Mouse (Mus musculus) CH12.LX (cell line): Measurements from ENCODE around the gene Robo1. TPM values are rescaled to one million over a fixed set of nuclear protein-coding genes. Genes with fewer than 3 reads are reported as not detected.

Experiments
- DNase-seq: peaks from one replicate; pipeline ENCODE4 v3.0.0-alpha.2; 2013; ENCODE audit errors: extremely low read depth
- H3K27ac ChIP-seq: 2 replicates; pipeline ENCODE4 v1.5.1; 2012; ENCODE audit warnings: low read depth, mild to moderate bottlenecking, control low read depth, moderate library complexity; ENCODE audit not compliant: insufficient read depth
- H3K27me3 ChIP-seq: replicated peaks from 2 replicates; pipeline ENCODE3; 2012; ENCODE audit warnings: inconsistent platforms
- H3K36me3 ChIP-seq, 2 experiments: replicated peaks in 1 of 2; 2 replicates each; pipeline versions ENCODE3 to v1.6.1; 2012; ENCODE audit warnings: inconsistent platforms in 1 of 2, low read length in 1 of 2, mild to moderate bottlenecking in 1 of 2, mixed read lengths in 1 of 2, moderate library complexity in 1 of 2; ENCODE audit not compliant: control insufficient read depth in 1 of 2, insufficient read depth in 1 of 2
- H3K4me1 ChIP-seq, 2 experiments: 2 replicates each; pipeline ENCODE4 v1.6.1; 2012; ENCODE audit warnings: inconsistent platforms in 1 of 2, moderate library complexity in 1 of 2; ENCODE audit not compliant: insufficient read depth in 2 of 2, control insufficient read depth in 1 of 2
- H3K4me2 ChIP-seq: 2 replicates; pipeline ENCODE4 v1.6.1; 2012; ENCODE audit warnings: low read depth, mild to moderate bottlenecking, control low read depth; ENCODE audit not compliant: poor library complexity, insufficient read depth, severe bottlenecking
- H3K4me3 ChIP-seq, 3 experiments: fragments of 150-350 bp in 1 of 3; sonication (generic) in 1 of 3; replicated peaks in 1 of 3; 2 replicates each; pipeline versions ENCODE3 to v1.5.1; 2011 to 2012; ENCODE audit warnings: low read depth in 2 of 3, low read length in 2 of 3, mild to moderate bottlenecking in 2 of 3, moderate library complexity in 2 of 3, control low read depth in 1 of 3, improper control_type of control experiment in 1 of 3, inconsistent platforms in 1 of 3, mixed read lengths in 1 of 3; ENCODE audit not compliant: poor library complexity in 1 of 3
- H3K79me2 ChIP-seq: replicated peaks from 2 replicates; pipeline ENCODE4 v1.6.1; 2012; ENCODE audit warnings: mild to moderate bottlenecking, moderate library complexity; ENCODE audit not compliant: control insufficient read depth, poor library complexity, insufficient read depth, severe bottlenecking; ENCODE audit errors: extremely low read depth
- H3K9ac ChIP-seq: 2 replicates; pipeline ENCODE4 v1.6.1; 2012; ENCODE audit warnings: low read depth, mild to moderate bottlenecking, control low read depth, moderate library complexity; ENCODE audit not compliant: insufficient read depth
- H3K9me3 ChIP-seq: replicated peaks from 2 replicates; pipeline ENCODE3; 2012; ENCODE audit warnings: low read length, inconsistent platforms, mixed read lengths
- BHLHE40 ChIP-seq: IDR thresholded peaks from 2 replicates; pipeline ENCODE4 v1.6.1; 2011; ENCODE audit warnings: mild to moderate bottlenecking, low read depth, low read length, improper control_type of control experiment
- CHD1 ChIP-seq: IDR thresholded peaks from 2 replicates; pipeline ENCODE4 v1.6.1; 2012; ENCODE audit warnings: low read depth, low read length, improper control_type of control experiment, inconsistent platforms
- E2F4 ChIP-seq: IDR thresholded peaks from 2 replicates; pipeline ENCODE4 v1.6.1; 2011; ENCODE audit warnings: low read depth, low read length, improper control_type of control experiment; ENCODE audit not compliant: insufficient replicate concordance
- ELF1 ChIP-seq: IDR thresholded peaks from 2 replicates; pipeline ENCODE4 v1.6.1; 2014; ENCODE audit warnings: low read depth, mild to moderate bottlenecking, inconsistent platforms, low read length, improper control_type of control experiment
- ETS1 ChIP-seq: conservative IDR thresholded peaks from 2 replicates; pipeline ENCODE4 v1.6.1; 2012; ENCODE audit warnings: low read depth, mild to moderate bottlenecking, inconsistent platforms, low read length, improper control_type of control experiment, moderate library complexity
- JUN ChIP-seq: IDR thresholded peaks from 2 replicates; pipeline ENCODE4 v1.6.1; 2011; ENCODE audit warnings: low read depth, mild to moderate bottlenecking, low read length, improper control_type of control experiment, moderate library complexity; ENCODE audit not compliant: insufficient read depth
- JUND ChIP-seq: conservative IDR thresholded peaks from 2 replicates; pipeline ENCODE4 v1.6.1; 2011; ENCODE audit warnings: low read depth, low read length, improper control_type of control experiment
- MAFK ChIP-seq: IDR thresholded peaks from 2 replicates; pipeline ENCODE4 v1.6.1; 2011; ENCODE audit warnings: low read length, improper control_type of control experiment; ENCODE audit not compliant: insufficient replicate concordance
- MAX ChIP-seq: IDR thresholded peaks from 2 replicates; pipeline ENCODE4 v1.6.1; 2011; ENCODE audit warnings: low read length, improper control_type of control experiment
- MAZ ChIP-seq: IDR thresholded peaks from 2 replicates; pipeline ENCODE4 v1.6.1; 2012; ENCODE audit warnings: low read depth, mild to moderate bottlenecking, inconsistent platforms, low read length, improper control_type of control experiment, moderate library complexity
- MEF2A ChIP-seq: IDR thresholded peaks from 2 replicates; pipeline ENCODE4 v1.6.1; 2014; ENCODE audit warnings: low read depth, mild to moderate bottlenecking, inconsistent platforms, low read length, improper control_type of control experiment, borderline replicate concordance
- MXI1 ChIP-seq: IDR thresholded peaks from 2 replicates; pipeline ENCODE4 v1.6.1; 2011; ENCODE audit warnings: mild to moderate bottlenecking, low read depth, low read length, improper control_type of control experiment
- MYC ChIP-seq: IDR thresholded peaks from 2 replicates; pipeline ENCODE4 v1.6.1; 2011; ENCODE audit warnings: low read depth, mild to moderate bottlenecking, improper control_type of control experiment, low read length
- NELFE ChIP-seq: IDR thresholded peaks from 2 replicates; pipeline ENCODE4 v1.6.1; 2011; ENCODE audit warnings: low read depth, low read length, improper control_type of control experiment
- POLR2AphosphoS2 ChIP-seq: IDR thresholded peaks from 2 replicates; pipeline ENCODE4 v1.6.1; 2011; ENCODE audit warnings: low read depth, low read length, improper control_type of control experiment
- RCOR1 ChIP-seq: conservative IDR thresholded peaks from 2 replicates; pipeline ENCODE4 v1.6.1; 2012; ENCODE audit warnings: low read depth, mild to moderate bottlenecking, inconsistent platforms, low read length, improper control_type of control experiment
- SMC3 ChIP-seq: IDR thresholded peaks from 2 replicates; pipeline ENCODE4 v1.6.1; 2011; ENCODE audit warnings: low read depth, low read length, improper control_type of control experiment
- TCF12 ChIP-seq: IDR thresholded peaks from 2 replicates; pipeline ENCODE4 v1.6.1; 2014; ENCODE audit warnings: low read depth, mild to moderate bottlenecking, inconsistent platforms, low read length, improper control_type of control experiment
- UBTF ChIP-seq: IDR thresholded peaks from 2 replicates; pipeline ENCODE4 v1.6.1; 2012; ENCODE audit warnings: low read depth, mild to moderate bottlenecking, inconsistent platforms, low read length, improper control_type of control experiment, moderate library complexity
- USF1 ChIP-seq: IDR thresholded peaks from 2 replicates; pipeline ENCODE4 v1.6.1; 2014; ENCODE audit warnings: low read depth, mild to moderate bottlenecking, inconsistent platforms, low read length, improper control_type of control experiment
- USF2 ChIP-seq: conservative IDR thresholded peaks from 2 replicates; pipeline ENCODE4 v1.6.1; 2011; ENCODE audit warnings: low read depth, low read length, improper control_type of control experiment
- ZC3H11A ChIP-seq: IDR thresholded peaks from 2 replicates; pipeline ENCODE4 v1.6.1; 2012; ENCODE audit warnings: low read depth, mild to moderate bottlenecking, inconsistent platforms, low read length, improper control_type of control experiment
- ZKSCAN1 ChIP-seq: IDR thresholded peaks from 2 replicates; pipeline ENCODE4 v1.6.1; 2012; ENCODE audit warnings: low read depth, inconsistent platforms, low read length, improper control_type of control experiment, borderline replicate concordance
- ZMIZ1 ChIP-seq: IDR thresholded peaks from 2 replicates; pipeline ENCODE4 v1.6.1; 2012; ENCODE audit warnings: low read depth, mild to moderate bottlenecking, inconsistent platforms, low read length, improper control_type of control experiment
- ZNF384 ChIP-seq: IDR thresholded peaks from 2 replicates; pipeline ENCODE4 v1.6.1; 2012; ENCODE audit warnings: low read depth, low read length, improper control_type of control experiment, inconsistent platforms
- dilution Hi-C: fragments of 300-500 bp; cut with MboI; formaldehyde crosslinking; loops from 2 replicates; pipeline ENCODE4 v1.14.3; 2020; ENCODE audit warnings: low sequenced_read_pairs; ENCODE audit not compliant: extremely low pct_unique_long_range_greater_than_20kb, extremely low pct_ligation_motif_present
- in situ Hi-C: fragments of 300-500 bp; cut with MboI; formaldehyde crosslinking; loops from 3 replicates; pipeline ENCODE4 v1.14.3; 2019; ENCODE audit warnings: low sequenced_read_pairs, low pct_ligation_motif_present, low pct_unique_long_range_greater_than_20kb, mixed read lengths
- polyA plus RNA-seq: library from polyadenylated mRNA; unstranded; fragments of >175 nt; gene quantifications from 2 replicates; pipeline ENCODE4 v1.2.1, GENCODE M21; 2012; ENCODE audit warnings: low read depth; ENCODE audit not compliant: insufficient read length
- total RNA-seq, 2 experiments: library from RNA; depleted of rRNA; stranded (reverse); fragments of 300-350 nt in 1 of 2; fragments of >200 nt in 1 of 2; gene quantifications; 2 replicates each; pipeline ENCODE4 v1.2.3; 2012 to 2014

The Robo1 gene
- total and polyA plus RNA-seq, 3 experiments: not detected

DNA sequence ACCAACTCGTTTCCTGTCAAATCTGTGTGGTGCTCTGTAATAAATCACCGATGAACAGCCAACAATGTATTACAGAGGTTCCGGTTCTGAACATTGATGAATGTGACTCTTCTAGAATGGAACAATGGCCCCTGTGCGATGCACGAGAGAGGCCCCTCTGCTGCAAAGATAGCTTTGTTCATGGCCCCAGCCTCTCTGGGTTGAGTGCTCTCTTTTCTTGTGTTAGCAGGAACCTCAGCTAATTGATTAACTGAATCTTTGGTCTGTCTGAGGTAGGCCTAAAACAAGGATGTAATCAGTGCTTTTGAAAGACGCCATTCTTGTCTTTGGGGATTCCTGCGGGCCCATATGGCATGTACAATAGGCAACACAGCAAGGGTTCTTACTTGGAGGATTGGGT lies 479.9 kb downstream of the Robo1 start:
- DNase-seq: no peak
- in situ Hi-C loops (no loop called here), dilution Hi-C loops (no loop called here)
- H3K9me3 ChIP-seq: peaks cover 46% of the 10 kb centered on the region
- H3K9ac ChIP-seq: no peak overlapping the region
- no peaks in the 10 kb centered on the region for H3K36me3 ChIP-seq
- TF ChIP-seq MYC: no peak
- TF ChIP-seq MXI1: no peak
- no peak for TF ChIP-seq CHD1
- no peak for TF ChIP-seq MAFK
- TF ChIP-seq ZMIZ1: no peak
- no peak for TF ChIP-seq USF1
- no peak for TF ChIP-seq ZNF384
- TF ChIP-seq MEF2A: no peak
- TF ChIP-seq USF2: no peak
- no peak for TF ChIP-seq BHLHE40
- TF ChIP-seq E2F4: no peak
- no peak for TF ChIP-seq SMC3
- TF ChIP-seq UBTF: no peak
- TF ChIP-seq POLR2AphosphoS2: no peak
- no peak for TF ChIP-seq ELF1
- TF ChIP-seq JUND: no peak
- TF ChIP-seq ETS1: no peak
- no peaks in the 10 kb centered on the region for H3K79me2 ChIP-seq
- no peak overlapping the region for H3K4me2 ChIP-seq
- no peak overlapping the region for H3K27ac ChIP-seq
- H3K4me1 ChIP-seq: no peaks in the 10 kb centered on the region
- H3K4me3 ChIP-seq: no peak overlapping the region
- no peaks in the 10 kb centered on the region for H3K27me3 ChIP-seq

DNA sequence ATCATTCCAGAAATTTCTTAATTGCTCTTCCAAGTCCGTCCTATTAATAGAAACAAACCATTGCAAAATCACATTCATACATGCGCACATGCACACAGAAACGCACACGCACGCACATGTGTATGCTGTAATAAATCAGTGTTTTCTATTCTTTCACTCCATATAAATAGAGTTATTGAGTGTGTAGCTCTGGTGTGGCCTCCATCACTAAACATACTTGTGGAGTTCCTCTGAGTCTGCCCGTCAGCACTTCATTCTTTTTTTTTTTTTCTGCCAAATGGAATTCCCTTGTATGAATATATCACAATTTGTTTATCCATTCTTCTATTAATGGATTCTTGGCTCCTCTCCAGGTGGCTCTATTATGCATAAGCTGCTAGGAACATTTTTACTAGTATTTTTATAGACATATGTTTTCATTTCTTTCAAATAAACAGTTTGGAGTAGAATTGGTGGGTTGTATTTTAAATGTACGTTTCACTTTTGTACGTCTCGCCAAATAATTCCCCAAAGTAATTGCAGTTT lies 483.1 kb downstream of the Robo1 start:
- H3K27me3 ChIP-seq: no peaks in the 10 kb centered on the region
- no peaks in the 10 kb centered on the region for H3K79me2 ChIP-seq
- no peak overlapping the region for H3K27ac ChIP-seq
- no peaks in the 10 kb centered on the region for H3K36me3 ChIP-seq
- DNase-seq: no peak
- H3K4me3 ChIP-seq: no peak overlapping the region
- H3K4me1 ChIP-seq: no peaks in the 10 kb centered on the region
- dilution Hi-C loops (no loop called here), in situ Hi-C loops (no loop called here)
- no peak overlapping the region for H3K9ac ChIP-seq
- H3K9me3 ChIP-seq: peaks cover 50% of the 10 kb centered on the region
- TF ChIP-seq ETS1: no peak
- no peak for TF ChIP-seq ZKSCAN1
- no peak for TF ChIP-seq USF2
- no peak for TF ChIP-seq USF1
- no peak for TF ChIP-seq MYC
- TF ChIP-seq TCF12: no peak
- TF ChIP-seq RCOR1: no peak
- no peak for TF ChIP-seq ZC3H11A
- TF ChIP-seq MAX: no peak
- no peak for TF ChIP-seq POLR2AphosphoS2
- TF ChIP-seq MAZ: no peak
- no peak for TF ChIP-seq NELFE
- TF ChIP-seq JUN: no peak
- TF ChIP-seq, all 38 proteins: peak for 0
- no peak overlapping the region for H3K4me2 ChIP-seq
